Mouse (Mus musculus): Measurements from ENCODE around the gene Hes3.

- TF ChIP-seq CTCF (IDR thresholded peaks at IDR 0.05; ENCODE audit: insufficient read depth, low read length) (no peak), POLR2A (IDR thresholded peaks at IDR 0.05; ENCODE audit: borderline replicate concordance, extremely low read depth, low read depth, low read length) (no peak)
These were observed 42.1 kb upstream of the Hes3 start for GRCm38 (mm10) chr4:152333587-152333986.
